Mouse (Mus musculus): ENCODE data around the gene Akr1b8. TPM values are rescaled to one million over a fixed set of nuclear protein-coding genes. Genes with fewer than 3 reads are reported as not detected.
"Not testable (repeated sequence)": the region's sequence is repeated elsewhere in the genome, so short reads cannot be mapped to it uniquely, and the experiment has no call there.

The Akr1b8 gene
- polyA plus RNA-seq, 1 experiment from 2014 or later, result 9.0 TPM

GRCm38 (mm10) chr6:34331379-34331778 lies 22.5 kb upstream of the Akr1b8 start:
- ATAC-seq (ENCODE audit: low FRiP score, low read depth), result no peak
- Histone ChIP-seq H3K4me1 (no peaks in the 10 kb centered on the region), H3K9me3 (no peaks in the 10 kb centered on the region), H3K27me3 (no peaks in the 10 kb centered on the region), H3K4me3 (no peak overlapping the region), H3K9ac (no peak overlapping the region), H3K27ac (no peak overlapping the region), H3K4me2 (replicated peaks) (no peak overlapping the region), H3K36me3 (no peaks in the 10 kb centered on the region)
- WGBS, result 91% methylated on average over 5 of the region's 5 CpGs

- H3K27me3 ChIP-seq; H3K4me3 ChIP-seq; H3K36me3 ChIP-seq; ATAC-seq (ENCODE audit: low FRiP score, low read depth); H3K9ac ChIP-seq; H3K4me2 ChIP-seq (replicated peaks); H3K27ac ChIP-seq; H3K4me1 ChIP-seq; H3K9me3 ChIP-seq: not testable (repeated sequence)
- WGBS, result 81% methylated on average over 12 of the region's 12 CpGs
Measured at GRCm38 (mm10) chr6:34331804-34332203, 22.1 kb upstream of the Akr1b8 start.

- ATAC-seq (ENCODE audit: low FRiP score, low read depth), result no peak
- Histone ChIP-seq H3K27me3 (no peaks in the 10 kb centered on the region), H3K9me3 (no peaks in the 10 kb centered on the region), H3K27ac (no peak overlapping the region), H3K9ac (no peak overlapping the region), H3K4me3 (no peak overlapping the region), H3K4me2 (replicated peaks) (no peak overlapping the region), H3K4me1 (no peaks in the 10 kb centered on the region), H3K36me3 (no peaks in the 10 kb centered on the region)
- 87% methylated on average over 5 of the region's 5 CpGs for WGBS
Measured at GRCm38 (mm10) chr6:34334673-34335072, 19.2 kb upstream of the Akr1b8 start.

- H3K4me2 ChIP-seq (replicated peaks), result no peak overlapping the region
- no peak overlapping the region for H3K9ac ChIP-seq
- H3K27ac ChIP-seq, result no peak overlapping the region
- H3K27me3 ChIP-seq, result no peaks in the 10 kb centered on the region
- no peaks in the 10 kb centered on the region for H3K36me3 ChIP-seq
- H3K4me3 ChIP-seq, result no peak overlapping the region
- WGBS, result 45% methylated on average over 2 of the region's 2 CpGs
- H3K4me1 ChIP-seq, result no peaks in the 10 kb centered on the region
- no peaks in the 10 kb centered on the region for H3K9me3 ChIP-seq
- ATAC-seq (ENCODE audit: low FRiP score, low read depth), result no peak
Measured at GRCm38 (mm10) chr6:34337799-34338198, 16.1 kb upstream of the Akr1b8 start.

DNA sequence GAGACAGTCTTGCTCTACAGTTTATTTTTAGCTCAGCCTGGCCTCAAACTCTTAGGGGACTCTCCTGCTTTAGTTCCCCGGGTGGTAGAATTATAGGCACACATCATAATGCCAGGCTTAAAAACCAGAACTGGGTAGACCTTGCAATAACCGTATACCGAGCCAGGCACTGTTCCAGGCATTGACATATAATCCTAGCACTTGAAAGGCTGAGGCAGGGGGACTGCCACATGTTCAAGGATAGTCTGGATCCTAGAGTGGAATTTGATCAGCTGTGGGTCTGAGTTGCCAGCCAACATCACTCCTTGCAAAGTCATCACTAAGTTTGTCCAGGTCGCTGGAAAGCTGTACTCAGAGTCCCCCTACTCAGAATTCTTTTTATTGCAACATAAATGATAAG lies 11.9 kb upstream of the Akr1b8 start:
- 66% methylated on average over 4 of the region's 4 CpGs for WGBS
- ATAC-seq (ENCODE audit: low FRiP score, low read depth), result no peak

DNA sequence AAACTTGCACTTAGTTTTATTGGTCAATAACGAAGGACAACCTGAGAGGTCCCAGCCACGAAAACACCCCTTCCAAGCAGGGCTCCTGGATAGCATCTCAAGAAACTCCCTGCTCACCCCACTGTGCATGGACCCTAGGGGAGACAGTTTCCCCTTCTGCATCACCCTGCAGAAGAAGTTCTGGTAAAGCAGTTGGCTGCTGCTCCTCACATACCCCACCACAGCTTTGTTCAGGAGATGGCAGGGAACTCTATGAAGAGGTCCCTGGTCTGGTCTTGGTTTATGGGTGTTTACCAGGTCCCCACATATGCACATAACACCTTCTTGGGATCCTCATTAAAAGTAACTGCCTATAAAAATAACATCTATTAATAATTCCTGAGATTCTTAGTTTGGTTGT lies 11.4 kb upstream of the Akr1b8 start:
- WGBS, result 74% methylated on average over 2 of the region's 2 CpGs
- H3K4me3 ChIP-seq, result no peak overlapping the region

More for the DNA sequence above, 11.9 kb upstream of the Akr1b8 start:
- Histone ChIP-seq H3K27me3 (no peaks in the 10 kb centered on the region), H3K27ac (no peak overlapping the region), H3K9me3 (no peaks in the 10 kb centered on the region), H3K4me2 (replicated peaks) (no peak overlapping the region), H3K4me3 (no peak overlapping the region), H3K9ac (no peak overlapping the region), H3K4me1 (peaks cover 16% of the 10 kb centered on the region), H3K36me3 (no peaks in the 10 kb centered on the region)

GRCm38 (mm10) chr6:34343426-34343825 lies 10.5 kb upstream of the Akr1b8 start:
- H3K4me2 ChIP-seq (replicated peaks), result no peak overlapping the region
- no peaks in the 10 kb centered on the region for H3K9me3 ChIP-seq
- H3K27me3 ChIP-seq, result no peaks in the 10 kb centered on the region
- H3K36me3 ChIP-seq, result no peaks in the 10 kb centered on the region
- 80% methylated on average over 6 of the region's 6 CpGs for WGBS
- H3K27ac ChIP-seq, result no peak overlapping the region
- H3K4me3 ChIP-seq, result no peak overlapping the region
- no peak overlapping the region for H3K9ac ChIP-seq
- no peak for ATAC-seq (ENCODE audit: low FRiP score, low read depth)
- peaks cover 16% of the 10 kb centered on the region for H3K4me1 ChIP-seq

More for the DNA sequence above, 11.4 kb upstream of the Akr1b8 start:
- H3K27me3 ChIP-seq, result no peaks in the 10 kb centered on the region
- H3K9me3 ChIP-seq, result no peaks in the 10 kb centered on the region
- no peak for ATAC-seq (ENCODE audit: low FRiP score, low read depth)
- H3K4me1 ChIP-seq, result peaks cover 16% of the 10 kb centered on the region
- no peak overlapping the region for H3K9ac ChIP-seq
- no peak overlapping the region for H3K27ac ChIP-seq
- no peak overlapping the region for H3K4me2 ChIP-seq (replicated peaks)
- H3K36me3 ChIP-seq, result no peaks in the 10 kb centered on the region

- 69% methylated on average over 10 of the region's 10 CpGs for WGBS
- no peak overlapping the region for H3K9ac ChIP-seq
- no peak for ATAC-seq (ENCODE audit: low FRiP score, low read depth)
- H3K4me3 ChIP-seq, result no peak overlapping the region
- no peaks in the 10 kb centered on the region for H3K36me3 ChIP-seq
- no peak overlapping the region for H3K27ac ChIP-seq
- H3K9me3 ChIP-seq, result no peaks in the 10 kb centered on the region
- 0 out of 2 replicates have a peak overlapping the region, but pooled peaks have one; percentile 9 for H3K4me2 ChIP-seq (replicated peaks)
- peaks cover 16% of the 10 kb centered on the region for H3K4me1 ChIP-seq
- H3K27me3 ChIP-seq, result no peaks in the 10 kb centered on the region
Measured at GRCm38 (mm10) chr6:34344135-34344850, 9.6 kb upstream of the Akr1b8 start.

GRCm38 (mm10) chr6:34344935-34345334 lies 9.0 kb upstream of the Akr1b8 start:
- WGBS, result 24% methylated on average over 9 of the region's 9 CpGs
- H3K36me3 ChIP-seq, result no peaks in the 10 kb centered on the region
- 0 out of 2 replicates have a peak overlapping the region, but pooled peaks have one; percentile 9 for H3K4me2 ChIP-seq (replicated peaks)
- no peak overlapping the region for H3K4me3 ChIP-seq
- no peak overlapping the region for H3K9ac ChIP-seq
- H3K4me1 ChIP-seq, result peaks cover 16% of the 10 kb centered on the region
- no peaks in the 10 kb centered on the region for H3K27me3 ChIP-seq
- no peak overlapping the region for H3K27ac ChIP-seq
- no peaks in the 10 kb centered on the region for H3K9me3 ChIP-seq
- no peak for ATAC-seq (ENCODE audit: low FRiP score, low read depth)

- H3K27me3 ChIP-seq, result no peaks in the 10 kb centered on the region
- H3K9ac ChIP-seq, result no peak overlapping the region
- peak; percentile 66; the same call in 1 of the 2 replicates for ATAC-seq (ENCODE audit: low FRiP score, low read depth)
- H3K27ac ChIP-seq, result no peak overlapping the region
- H3K9me3 ChIP-seq, result no peaks in the 10 kb centered on the region
- peak overlapping the region; percentile 25; the same call in 1 of the 2 replicates for H3K4me2 ChIP-seq (replicated peaks)
- H3K4me1 ChIP-seq, result peaks cover 21% of the 10 kb centered on the region
- no peak overlapping the region for H3K4me3 ChIP-seq
- 51% methylated on average over 14 of the region's 14 CpGs for WGBS
- H3K36me3 ChIP-seq, result no peaks in the 10 kb centered on the region
Measured at GRCm38 (mm10) chr6:34346096-34346898, 7.6 kb upstream of the Akr1b8 start.

- H3K4me3 ChIP-seq, result no peak overlapping the region
- H3K9me3 ChIP-seq, result no peaks in the 10 kb centered on the region
- no peaks in the 10 kb centered on the region for H3K36me3 ChIP-seq
- no peaks in the 10 kb centered on the region for H3K27me3 ChIP-seq
- H3K9ac ChIP-seq, result no peak overlapping the region
- no peak overlapping the region for H3K27ac ChIP-seq
- 77% methylated on average over 12 of the region's 12 CpGs for WGBS
- no peak overlapping the region for H3K4me2 ChIP-seq (replicated peaks)
- no peak for ATAC-seq (ENCODE audit: low FRiP score, low read depth)
- peaks cover 31% of the 10 kb centered on the region for H3K4me1 ChIP-seq
Measured at GRCm38 (mm10) chr6:34350037-34350699, 3.8 kb upstream of the Akr1b8 start.

GRCm38 (mm10) chr6:34351481-34351880 lies 2.4 kb upstream of the Akr1b8 start:
- H3K4me3 ChIP-seq; H3K36me3 ChIP-seq; H3K4me2 ChIP-seq (replicated peaks); H3K9me3 ChIP-seq; ATAC-seq (ENCODE audit: low FRiP score, low read depth); H3K27me3 ChIP-seq; H3K27ac ChIP-seq; H3K9ac ChIP-seq: not testable (repeated sequence)
- WGBS, result 37% methylated on average over 10 of the region's 10 CpGs
- H3K4me1 ChIP-seq, result peaks cover 23% of the 10 kb centered on the region

Measured in limb, embryonic 13.5 days (tissue).